Mouse (Mus musculus): ENCODE results near the gene Epo. TPM values are rescaled to one million over a fixed set of nuclear protein-coding genes. Genes with fewer than 3 reads are reported as not detected.

Gene Epo
- polyA plus RNA-seq, 1 experiment from 2014 or later, result not detected

DNA sequence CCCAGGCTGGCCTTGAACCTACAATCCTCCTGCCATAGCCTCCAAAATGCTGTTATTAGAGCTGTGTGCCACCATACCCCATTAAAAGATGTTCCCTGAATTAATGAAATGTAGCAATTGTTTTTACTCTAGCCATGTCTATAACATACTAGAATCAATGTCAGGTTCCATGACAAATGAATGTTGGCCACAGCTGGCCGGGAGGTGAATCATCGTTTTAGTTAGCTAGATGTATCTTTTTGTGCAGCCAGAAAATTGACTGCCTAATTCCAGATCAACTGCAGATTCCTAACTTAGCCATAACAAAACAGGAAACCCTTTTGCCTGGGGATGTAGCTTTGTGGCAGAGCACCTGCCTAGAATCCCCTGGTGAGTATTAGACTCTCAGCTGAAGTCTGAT, 16.8 kb upstream of the Epo start:
- no peak overlapping the region for H3K4me3 ChIP-seq (ENCODE audit: low read depth, low read length)
- no peaks in the 10 kb centered on the region for H3K27me3 ChIP-seq (ENCODE audit: control insufficient read depth, insufficient read depth, low read depth, low read length)
- H3K4me2 ChIP-seq (ENCODE audit: low read length), result no peak overlapping the region
- H3K9me3 ChIP-seq (replicated peaks; ENCODE audit: control insufficient read depth, low read length, poor library complexity, severe bottlenecking), result no peaks in the 10 kb centered on the region
- H3K9ac ChIP-seq (ENCODE audit: low read depth, low read length), result no peak overlapping the region
- peaks cover 9% of the 10 kb centered on the region for H3K4me1 ChIP-seq (ENCODE audit: control insufficient read depth, insufficient read depth, low read length)
- H3K36me3 ChIP-seq (ENCODE audit: control insufficient read depth, insufficient read depth, low read length), result no peaks in the 10 kb centered on the region
- 89% methylated on average over 2 of the region's 2 CpGs for WGBS
- no peak overlapping the region for H3K27ac ChIP-seq (ENCODE audit: low read length)
- ATAC-seq, result no peak

DNA sequence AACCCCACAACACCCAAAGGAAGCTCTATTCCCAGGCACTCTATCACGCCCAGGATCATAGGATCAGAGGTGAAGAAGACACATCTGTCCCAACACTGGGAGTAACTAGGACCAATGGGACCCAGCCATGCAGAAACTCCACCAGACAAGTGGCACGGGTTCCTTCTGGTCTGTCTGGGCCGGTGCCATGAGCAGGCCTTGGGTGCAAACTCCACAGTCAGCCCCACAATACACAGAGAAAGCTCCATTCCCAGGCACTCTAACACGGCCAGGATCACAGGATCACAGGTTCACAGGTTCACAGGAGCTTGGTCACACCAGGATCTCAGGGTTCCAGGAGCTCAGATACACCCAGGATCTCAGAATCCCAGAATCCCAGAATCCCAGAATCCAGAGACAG, 12.6 kb upstream of the Epo start:
- 71% methylated on average over 4 of the region's 4 CpGs for WGBS
- Histone ChIP-seq H3K4me1 (ENCODE audit: control insufficient read depth, insufficient read depth, low read length) (no peaks in the 10 kb centered on the region), H3K4me2 (ENCODE audit: low read length) (no peak overlapping the region), H3K9ac (ENCODE audit: low read depth, low read length) (no peak overlapping the region), H3K9me3 (replicated peaks; ENCODE audit: control insufficient read depth, low read length, poor library complexity, severe bottlenecking) (no peaks in the 10 kb centered on the region), H3K27ac (ENCODE audit: low read length) (no peak overlapping the region), H3K27me3 (ENCODE audit: control insufficient read depth, insufficient read depth, low read depth, low read length) (no peaks in the 10 kb centered on the region), H3K4me3 (ENCODE audit: low read depth, low read length) (no peak overlapping the region), H3K36me3 (ENCODE audit: control insufficient read depth, insufficient read depth, low read length) (no peaks in the 10 kb centered on the region)
- ATAC-seq, result no peak

DNA sequence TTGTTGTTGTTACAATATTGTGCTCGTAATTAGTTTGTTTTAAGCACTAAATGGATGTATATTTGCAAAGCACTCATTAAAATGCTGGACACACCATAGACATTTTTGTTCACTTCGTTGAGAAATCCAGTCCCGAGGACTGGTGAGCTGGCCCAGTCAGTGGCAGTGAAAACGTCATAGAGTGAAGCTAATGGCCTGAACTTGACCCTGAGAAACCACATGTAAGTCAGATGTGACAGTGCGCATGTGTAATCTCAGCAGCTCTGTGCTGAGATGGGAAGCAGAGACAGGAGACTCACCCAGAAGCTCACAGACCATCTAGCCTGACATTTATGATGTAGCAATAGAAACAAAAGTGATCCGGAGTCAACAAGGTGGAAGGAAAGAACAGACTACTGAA, 11.9 kb upstream of the Epo start:
- no peak overlapping the region for H3K9ac ChIP-seq (ENCODE audit: low read depth, low read length)
- H3K4me2 ChIP-seq (ENCODE audit: low read length), result no peak overlapping the region
- no peaks in the 10 kb centered on the region for H3K36me3 ChIP-seq (ENCODE audit: control insufficient read depth, insufficient read depth, low read length)
- H3K9me3 ChIP-seq (replicated peaks; ENCODE audit: control insufficient read depth, low read length, poor library complexity, severe bottlenecking), result no peaks in the 10 kb centered on the region
- H3K27me3 ChIP-seq (ENCODE audit: control insufficient read depth, insufficient read depth, low read depth, low read length), result no peaks in the 10 kb centered on the region
- ATAC-seq, result no peak
- H3K4me3 ChIP-seq (ENCODE audit: low read depth, low read length), result no peak overlapping the region
- H3K4me1 ChIP-seq (ENCODE audit: control insufficient read depth, insufficient read depth, low read length), result no peaks in the 10 kb centered on the region
- WGBS, result 69% methylated on average over 6 of the region's 6 CpGs
- no peak overlapping the region for H3K27ac ChIP-seq (ENCODE audit: low read length)

DNA sequence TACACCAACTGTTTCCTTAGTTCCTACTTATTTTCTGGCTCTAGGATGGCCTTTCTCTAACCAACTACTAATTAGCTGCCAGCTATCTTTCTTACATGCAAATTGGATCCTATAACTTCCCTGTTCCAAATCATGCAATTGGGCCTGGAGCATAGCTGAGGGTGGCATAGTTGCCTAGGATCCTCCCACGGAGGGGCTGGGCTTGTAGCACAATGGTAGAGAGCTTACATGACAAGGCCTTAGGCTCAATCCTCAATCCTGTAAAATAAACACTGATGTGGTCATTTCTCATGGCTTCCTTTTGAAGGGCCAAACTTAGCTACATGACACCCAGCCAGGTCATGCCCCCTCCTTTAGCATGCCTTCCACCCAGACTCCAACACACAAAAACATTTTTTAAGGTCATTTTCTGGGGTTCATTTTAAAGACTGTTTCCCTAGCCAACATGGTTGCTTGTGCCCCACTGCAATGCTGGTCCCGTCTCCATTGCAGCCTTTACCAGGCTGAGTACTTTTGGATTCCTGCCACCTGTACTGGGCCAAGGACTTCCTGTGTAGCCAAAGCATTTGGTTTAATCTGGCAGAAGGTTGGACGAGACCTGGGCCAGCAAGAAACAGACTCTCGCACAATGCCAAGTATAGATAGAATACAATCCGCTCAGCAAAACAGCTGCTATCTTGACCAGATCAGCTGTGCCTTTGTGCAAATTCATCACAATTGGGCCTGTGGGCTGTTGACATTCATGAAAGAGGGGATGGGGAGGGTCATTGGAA, 8.9 kb upstream of the Epo start:
- Histone ChIP-seq H3K27ac (ENCODE audit: low read length) (no peak overlapping the region), H3K4me3 (ENCODE audit: low read depth, low read length) (no peak overlapping the region), H3K27me3 (ENCODE audit: control insufficient read depth, insufficient read depth, low read depth, low read length) (no peaks in the 10 kb centered on the region), H3K9ac (ENCODE audit: low read depth, low read length) (no peak overlapping the region), H3K4me1 (ENCODE audit: control insufficient read depth, insufficient read depth, low read length) (no peaks in the 10 kb centered on the region; the same call in 1 of the 2 replicates), H3K9me3 (replicated peaks; ENCODE audit: control insufficient read depth, low read length, poor library complexity, severe bottlenecking) (no peaks in the 10 kb centered on the region), H3K4me2 (ENCODE audit: low read length) (no peak overlapping the region), H3K36me3 (ENCODE audit: control insufficient read depth, insufficient read depth, low read length) (no peaks in the 10 kb centered on the region)
- 74% methylated on average over 5 of the region's 5 CpGs for WGBS
- no peak for ATAC-seq

- Histone ChIP-seq H3K27me3 (ENCODE audit: control insufficient read depth, insufficient read depth, low read depth, low read length) (no peaks in the 10 kb centered on the region), H3K9me3 (replicated peaks; ENCODE audit: control insufficient read depth, low read length, poor library complexity, severe bottlenecking) (no peaks in the 10 kb centered on the region), H3K36me3 (ENCODE audit: control insufficient read depth, insufficient read depth, low read length) (no peaks in the 10 kb centered on the region), H3K4me2 (ENCODE audit: low read length) (no peak overlapping the region), H3K4me1 (ENCODE audit: control insufficient read depth, insufficient read depth, low read length) (no peaks in the 10 kb centered on the region; the same call in 1 of the 2 replicates), H3K9ac (ENCODE audit: low read depth, low read length) (no peak overlapping the region), H3K27ac (ENCODE audit: low read length) (no peak overlapping the region), H3K4me3 (ENCODE audit: low read depth, low read length) (no peak overlapping the region)
- ATAC-seq, result no peak
- WGBS, result 76% methylated on average over 6 of the region's 6 CpGs
Observed at GRCm38 (mm10) chr5:137540991-137541390, 7.9 kb upstream of the Epo start.

- ATAC-seq, result no peak
- WGBS, result 52% methylated on average over 7 of the region's 7 CpGs
- Histone ChIP-seq H3K27ac (ENCODE audit: low read length) (peak overlapping the region; percentile 10; the same call in 1 of the 2 replicates), H3K4me2 (ENCODE audit: low read length) (no peak overlapping the region), H3K4me3 (ENCODE audit: low read depth, low read length) (no peak overlapping the region), H3K9ac (ENCODE audit: low read depth, low read length) (no peak overlapping the region), H3K36me3 (ENCODE audit: control insufficient read depth, insufficient read depth, low read length) (no peaks in the 10 kb centered on the region), H3K27me3 (ENCODE audit: control insufficient read depth, insufficient read depth, low read depth, low read length) (no peaks in the 10 kb centered on the region), H3K9me3 (replicated peaks; ENCODE audit: control insufficient read depth, low read length, poor library complexity, severe bottlenecking) (no peaks in the 10 kb centered on the region), H3K4me1 (ENCODE audit: control insufficient read depth, insufficient read depth, low read length) (no peaks in the 10 kb centered on the region; the same call in 1 of the 2 replicates)
Observed at GRCm38 (mm10) chr5:137539291-137539801, 6.3 kb upstream of the Epo start.

DNA sequence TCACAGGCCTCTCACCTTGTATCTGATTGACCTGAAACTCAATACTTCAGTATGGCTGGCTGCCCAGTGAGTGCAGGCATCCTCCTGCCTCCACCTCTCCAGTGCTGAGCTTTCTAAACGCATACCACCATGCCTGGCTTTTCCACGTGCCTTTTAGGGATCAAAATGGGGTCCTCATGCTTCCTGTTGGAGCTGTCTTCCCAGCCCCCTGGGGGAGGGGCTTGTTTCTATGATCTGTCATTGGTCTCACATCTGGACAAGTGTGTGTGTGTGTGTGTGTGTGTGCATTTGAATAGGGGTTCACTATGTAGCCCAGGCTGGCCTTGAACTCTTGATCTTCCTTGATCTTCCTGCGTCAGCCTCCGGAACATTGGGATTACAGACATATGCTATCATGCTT, 4.4 kb upstream of the Epo start:
- peaks cover 3% of the 10 kb centered on the region; the same call in 1 of the 2 replicates for H3K4me1 ChIP-seq (ENCODE audit: control insufficient read depth, insufficient read depth, low read length)
- H3K4me3 ChIP-seq (ENCODE audit: low read depth, low read length), result no peak overlapping the region
- no peaks in the 10 kb centered on the region for H3K27me3 ChIP-seq (ENCODE audit: control insufficient read depth, insufficient read depth, low read depth, low read length)
- no peak overlapping the region for H3K4me2 ChIP-seq (ENCODE audit: low read length)
- ATAC-seq, result no peak
- 58% methylated on average over 4 of the region's 4 CpGs for WGBS
- H3K27ac ChIP-seq (ENCODE audit: low read length), result no peak overlapping the region
- H3K9ac ChIP-seq (ENCODE audit: low read depth, low read length), result no peak overlapping the region
- no peaks in the 10 kb centered on the region for H3K36me3 ChIP-seq (ENCODE audit: control insufficient read depth, insufficient read depth, low read length)
- no peaks in the 10 kb centered on the region for H3K9me3 ChIP-seq (replicated peaks; ENCODE audit: control insufficient read depth, low read length, poor library complexity, severe bottlenecking)

- peaks cover 4% of the 10 kb centered on the region for H3K4me1 ChIP-seq (ENCODE audit: control insufficient read depth, insufficient read depth, low read length)
- no peaks in the 10 kb centered on the region for H3K36me3 ChIP-seq (ENCODE audit: control insufficient read depth, insufficient read depth, low read length)
- no peaks in the 10 kb centered on the region for H3K27me3 ChIP-seq (ENCODE audit: control insufficient read depth, insufficient read depth, low read depth, low read length)
- no peaks in the 10 kb centered on the region for H3K9me3 ChIP-seq (replicated peaks; ENCODE audit: control insufficient read depth, low read length, poor library complexity, severe bottlenecking)
- no peak overlapping the region for H3K4me2 ChIP-seq (ENCODE audit: low read length)
- H3K27ac ChIP-seq (ENCODE audit: low read length), result no peak overlapping the region
- H3K4me3 ChIP-seq (ENCODE audit: low read depth, low read length), result no peak overlapping the region
- ATAC-seq, result no peak
- WGBS, result 81% methylated on average over 9 of the region's 9 CpGs
- no peak overlapping the region for H3K9ac ChIP-seq (ENCODE audit: low read depth, low read length)
Observed at GRCm38 (mm10) chr5:137535318-137535717, 2.3 kb upstream of the Epo start.

DNA sequence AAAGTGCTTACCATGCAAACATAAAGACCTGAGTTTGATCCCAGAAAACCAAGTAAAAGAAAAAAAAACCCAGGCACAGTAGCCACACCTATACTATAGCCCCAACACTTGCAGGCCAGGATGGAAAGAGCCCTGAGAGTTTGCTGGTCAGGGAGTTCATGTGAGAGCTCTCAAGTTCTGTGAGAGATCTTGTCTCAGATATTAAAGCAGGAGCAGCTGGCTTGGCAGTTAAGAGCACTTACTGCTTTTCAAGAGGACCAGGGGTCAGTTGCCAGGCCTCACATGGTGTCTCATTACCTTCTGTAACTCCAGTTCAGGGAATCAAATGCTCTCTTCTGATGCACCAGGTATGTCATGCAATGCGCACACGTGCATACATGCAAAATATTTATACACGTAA, 1.7 kb upstream of the Epo start:
- Histone ChIP-seq H3K4me1 (ENCODE audit: control insufficient read depth, insufficient read depth, low read length) (peaks cover 9% of the 10 kb centered on the region), H3K4me2 (ENCODE audit: low read length) (no peak overlapping the region), H3K4me3 (ENCODE audit: low read depth, low read length) (no peak overlapping the region), H3K27me3 (ENCODE audit: control insufficient read depth, insufficient read depth, low read depth, low read length) (no peaks in the 10 kb centered on the region), H3K9ac (ENCODE audit: low read depth, low read length) (no peak overlapping the region), H3K9me3 (replicated peaks; ENCODE audit: control insufficient read depth, low read length, poor library complexity, severe bottlenecking) (no peaks in the 10 kb centered on the region), H3K27ac (ENCODE audit: low read length) (no peak overlapping the region), H3K36me3 (ENCODE audit: control insufficient read depth, insufficient read depth, low read length) (peaks cover 5% of the 10 kb centered on the region)
- ATAC-seq, result no peak
- WGBS, result 97% methylated on average over 3 of the region's 3 CpGs

Measured in midbrain, embryonic 16.5 days (tissue).